Mouse (Mus musculus) CH12.LX (cell line): ENCODE measurements around the gene Pde4b. TPM values are rescaled to one million over a fixed set of nuclear protein-coding genes. Genes with fewer than 3 reads are reported as not detected.

ENCODE experiments used
- DNase-seq: peaks from one replicate; pipeline ENCODE4 v3.0.0-alpha.2; 2013; ENCODE audit errors: extremely low read depth
- H3K27ac ChIP-seq: 2 replicates; pipeline ENCODE4 v1.5.1; 2012; ENCODE audit warnings: low read depth, mild to moderate bottlenecking, control low read depth, moderate library complexity; ENCODE audit not compliant: insufficient read depth
- H3K27me3 ChIP-seq: replicated peaks from 2 replicates; pipeline ENCODE3; 2012; ENCODE audit warnings: inconsistent platforms
- H3K36me3 ChIP-seq, 2 experiments: replicated peaks in 1 of 2; 2 replicates each; pipeline versions ENCODE3 to v1.6.1; 2012; ENCODE audit warnings: inconsistent platforms in 1 of 2, low read length in 1 of 2, mild to moderate bottlenecking in 1 of 2, mixed read lengths in 1 of 2, moderate library complexity in 1 of 2; ENCODE audit not compliant: control insufficient read depth in 1 of 2, insufficient read depth in 1 of 2
- H3K4me1 ChIP-seq, 2 experiments: 2 replicates each; pipeline ENCODE4 v1.6.1; 2012; ENCODE audit warnings: inconsistent platforms in 1 of 2, moderate library complexity in 1 of 2; ENCODE audit not compliant: insufficient read depth in 2 of 2, control insufficient read depth in 1 of 2
- H3K4me2 ChIP-seq: 2 replicates; pipeline ENCODE4 v1.6.1; 2012; ENCODE audit warnings: low read depth, mild to moderate bottlenecking, control low read depth; ENCODE audit not compliant: poor library complexity, insufficient read depth, severe bottlenecking
- H3K4me3 ChIP-seq, 3 experiments: fragments of 150-350 bp in 1 of 3; sonication (generic) in 1 of 3; replicated peaks in 1 of 3; 2 replicates each; pipeline versions ENCODE3 to v1.5.1; 2011 to 2012; ENCODE audit warnings: low read depth in 2 of 3, low read length in 2 of 3, mild to moderate bottlenecking in 2 of 3, moderate library complexity in 2 of 3, control low read depth in 1 of 3, improper control_type of control experiment in 1 of 3, inconsistent platforms in 1 of 3, mixed read lengths in 1 of 3; ENCODE audit not compliant: poor library complexity in 1 of 3
- H3K79me2 ChIP-seq: replicated peaks from 2 replicates; pipeline ENCODE4 v1.6.1; 2012; ENCODE audit warnings: mild to moderate bottlenecking, moderate library complexity; ENCODE audit not compliant: control insufficient read depth, poor library complexity, insufficient read depth, severe bottlenecking; ENCODE audit errors: extremely low read depth
- H3K9ac ChIP-seq: 2 replicates; pipeline ENCODE4 v1.6.1; 2012; ENCODE audit warnings: low read depth, mild to moderate bottlenecking, control low read depth, moderate library complexity; ENCODE audit not compliant: insufficient read depth
- H3K9me3 ChIP-seq: replicated peaks from 2 replicates; pipeline ENCODE3; 2012; ENCODE audit warnings: low read length, inconsistent platforms, mixed read lengths
- BHLHE40 ChIP-seq: IDR thresholded peaks from 2 replicates; pipeline ENCODE4 v1.6.1; 2011; ENCODE audit warnings: mild to moderate bottlenecking, low read depth, low read length, improper control_type of control experiment
- CTCF ChIP-seq, 2 experiments: IDR thresholded peaks in 1 of 2; conservative IDR thresholded peaks in 1 of 2; 2 replicates each; pipeline ENCODE4 v1.5.1; 2011 to 2012; ENCODE audit warnings: low read depth in 2 of 2, low read length in 2 of 2, improper control_type of control experiment in 1 of 2, inconsistent platforms in 1 of 2, mild to moderate bottlenecking in 1 of 2, moderate library complexity in 1 of 2
- ELF1 ChIP-seq: IDR thresholded peaks from 2 replicates; pipeline ENCODE4 v1.6.1; 2014; ENCODE audit warnings: low read depth, mild to moderate bottlenecking, inconsistent platforms, low read length, improper control_type of control experiment
- EP300 ChIP-seq: IDR thresholded peaks from 2 replicates; pipeline ENCODE4 v1.6.1; 2011; ENCODE audit warnings: low read length, improper control_type of control experiment
- HCFC1 ChIP-seq: IDR thresholded peaks from 2 replicates; pipeline ENCODE4 v1.6.1; 2012; ENCODE audit warnings: low read depth, mild to moderate bottlenecking, inconsistent platforms, low read length, improper control_type of control experiment
- IRF4 ChIP-seq: IDR thresholded peaks from 2 replicates; pipeline ENCODE4 v1.6.1; 2014; ENCODE audit warnings: low read depth, mild to moderate bottlenecking, inconsistent platforms, low read length, improper control_type of control experiment
- KAT2A ChIP-seq: IDR thresholded peaks from 2 replicates; pipeline ENCODE4 v1.6.1; 2012; ENCODE audit warnings: low read length, improper control_type of control experiment, inconsistent platforms; ENCODE audit not compliant: insufficient replicate concordance
- MXI1 ChIP-seq: IDR thresholded peaks from 2 replicates; pipeline ENCODE4 v1.6.1; 2011; ENCODE audit warnings: mild to moderate bottlenecking, low read depth, low read length, improper control_type of control experiment
- POLR2A ChIP-seq: IDR thresholded peaks from 2 replicates; pipeline ENCODE4 v1.6.1; 2011; ENCODE audit warnings: low read depth, mild to moderate bottlenecking, improper control_type of control experiment, low read length
- POLR2AphosphoS2 ChIP-seq: IDR thresholded peaks from 2 replicates; pipeline ENCODE4 v1.6.1; 2011; ENCODE audit warnings: low read depth, low read length, improper control_type of control experiment
- RAD21 ChIP-seq: IDR thresholded peaks from 2 replicates; pipeline ENCODE4 v1.6.1; 2011; ENCODE audit warnings: low read depth, mild to moderate bottlenecking, low read length, improper control_type of control experiment, moderate library complexity
- RCOR1 ChIP-seq: conservative IDR thresholded peaks from 2 replicates; pipeline ENCODE4 v1.6.1; 2012; ENCODE audit warnings: low read depth, mild to moderate bottlenecking, inconsistent platforms, low read length, improper control_type of control experiment
- SIN3A ChIP-seq: IDR thresholded peaks from 2 replicates; pipeline ENCODE4 v1.6.1; 2012; ENCODE audit warnings: low read length, improper control_type of control experiment, inconsistent platforms
- TBP ChIP-seq: conservative IDR thresholded peaks from 2 replicates; pipeline ENCODE4 v1.6.1; 2011; ENCODE audit warnings: low read depth, low read length, improper control_type of control experiment
- TCF12 ChIP-seq: IDR thresholded peaks from 2 replicates; pipeline ENCODE4 v1.6.1; 2014; ENCODE audit warnings: low read depth, mild to moderate bottlenecking, inconsistent platforms, low read length, improper control_type of control experiment
- USF1 ChIP-seq: IDR thresholded peaks from 2 replicates; pipeline ENCODE4 v1.6.1; 2014; ENCODE audit warnings: low read depth, mild to moderate bottlenecking, inconsistent platforms, low read length, improper control_type of control experiment
- USF2 ChIP-seq: conservative IDR thresholded peaks from 2 replicates; pipeline ENCODE4 v1.6.1; 2011; ENCODE audit warnings: low read depth, low read length, improper control_type of control experiment
- ZMIZ1 ChIP-seq: IDR thresholded peaks from 2 replicates; pipeline ENCODE4 v1.6.1; 2012; ENCODE audit warnings: low read depth, mild to moderate bottlenecking, inconsistent platforms, low read length, improper control_type of control experiment
- ZNF384 ChIP-seq: IDR thresholded peaks from 2 replicates; pipeline ENCODE4 v1.6.1; 2012; ENCODE audit warnings: low read depth, low read length, improper control_type of control experiment, inconsistent platforms
- dilution Hi-C: fragments of 300-500 bp; cut with MboI; formaldehyde crosslinking; loops from 2 replicates; pipeline ENCODE4 v1.14.3; 2020; ENCODE audit warnings: low sequenced_read_pairs; ENCODE audit not compliant: extremely low pct_unique_long_range_greater_than_20kb, extremely low pct_ligation_motif_present
- in situ Hi-C: fragments of 300-500 bp; cut with MboI; formaldehyde crosslinking; loops from 3 replicates; pipeline ENCODE4 v1.14.3; 2019; ENCODE audit warnings: low sequenced_read_pairs, low pct_ligation_motif_present, low pct_unique_long_range_greater_than_20kb, mixed read lengths
- polyA plus RNA-seq: library from polyadenylated mRNA; unstranded; fragments of >175 nt; gene quantifications from 2 replicates; pipeline ENCODE4 v1.2.1, GENCODE M21; 2012; ENCODE audit warnings: low read depth; ENCODE audit not compliant: insufficient read length
- total RNA-seq, 2 experiments: library from RNA; depleted of rRNA; stranded (reverse); fragments of 300-350 nt in 1 of 2; fragments of >200 nt in 1 of 2; gene quantifications; 2 replicates each; pipeline ENCODE4 v1.2.3; 2012 to 2014

Gene Pde4b
- total and polyA plus RNA-seq, 3 experiments: 9.6 to 24.2 (median 21.8) TPM

DNA sequence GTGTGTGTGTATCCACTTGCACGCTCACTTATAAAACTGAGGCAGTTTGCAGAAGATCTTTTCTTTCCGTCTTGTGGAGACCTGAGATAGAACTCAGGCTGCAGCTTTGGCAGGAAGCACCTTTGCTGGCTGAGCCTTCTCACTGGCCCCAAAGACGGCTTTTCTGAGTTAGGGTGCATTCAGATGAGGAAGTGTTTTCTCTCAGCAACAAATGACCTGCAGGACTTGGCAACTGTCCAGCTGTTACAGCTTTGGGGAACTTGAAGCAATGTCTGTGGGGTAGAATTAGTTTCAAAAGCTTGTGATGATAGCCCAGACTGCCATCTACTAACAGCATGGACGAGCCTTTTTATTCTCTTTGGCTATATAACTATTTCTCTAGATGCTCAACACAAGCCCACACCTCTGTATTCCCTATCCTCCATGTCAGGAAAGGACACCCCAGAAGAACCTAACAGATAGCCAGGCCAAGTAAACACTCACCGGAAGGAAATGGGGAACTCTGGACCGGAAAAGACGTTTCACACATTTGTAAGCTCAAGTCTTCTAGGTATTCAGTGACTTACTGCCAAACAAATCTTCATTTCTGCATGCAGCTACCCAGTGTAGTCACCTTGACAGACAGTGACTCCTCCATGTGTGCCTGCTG, 429.8 kb downstream of the Pde4b start:
- peak; percentile 55 for DNase-seq
- H3K4me3 ChIP-seq: no peak overlapping the region
- peak overlapping the region; percentile 57 for H3K4me2 ChIP-seq
- peak overlapping the region; percentile 5 for H3K9ac ChIP-seq
- peaks cover 13% of the 10 kb centered on the region for H3K9me3 ChIP-seq
- peak overlapping the region; percentile 91 for H3K27ac ChIP-seq
- no peaks in the 10 kb centered on the region for H3K36me3 ChIP-seq
- H3K4me1 ChIP-seq: peaks cover 21 to 66% of the 10 kb centered on the region in 2 experiments
- no peaks in the 10 kb centered on the region for H3K27me3 ChIP-seq
- TF ChIP-seq BHLHE40: 0 out of 2 replicates have a peak, but pooled peaks have one; percentile 13
- TF ChIP-seq TCF12: peak; percentile 24; the same call in 1 of the 2 replicates
- peak; percentile 44; the same call in 1 of the 2 replicates for TF ChIP-seq HCFC1
- TF ChIP-seq RCOR1: no peak
- TF ChIP-seq EP300: peak; percentile 17; the same call in 1 of the 2 replicates
- 0 out of 2 replicates have a peak, but pooled peaks have one; percentile 26 for TF ChIP-seq TBP
- TF ChIP-seq POLR2AphosphoS2: no peak
- peak; percentile 56; the same call in 1 of the 2 replicates for TF ChIP-seq ELF1
- in situ Hi-C loops (loop anchor here (5.0 kb wide), 1 partner anchor 55 kb away; no protein-coding TSS in a partner anchor), dilution Hi-C loops (no loop called here)
- no peaks in the 10 kb centered on the region for H3K79me2 ChIP-seq

DNA sequence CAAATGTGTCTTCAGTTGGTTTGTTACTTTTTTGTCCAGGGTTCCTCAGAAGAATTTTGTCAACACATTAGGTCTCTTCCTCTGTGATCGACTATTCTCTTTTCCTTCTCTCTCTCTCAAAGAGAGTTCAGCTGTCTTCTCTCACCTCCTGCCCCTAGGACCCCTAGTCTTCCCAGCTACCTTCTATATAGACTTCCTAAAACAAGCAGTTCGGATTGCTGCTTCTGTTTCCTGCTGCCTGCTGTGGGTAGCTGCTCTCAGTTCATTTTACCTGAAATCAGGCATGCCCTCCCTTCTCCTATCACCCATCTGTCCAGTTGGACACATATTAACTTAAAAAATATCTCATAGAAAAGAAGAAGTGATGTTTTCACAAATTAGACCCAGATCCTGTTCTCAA, 430.3 kb downstream of the Pde4b start:
- H3K27me3 ChIP-seq: no peaks in the 10 kb centered on the region
- dilution Hi-C loops (no loop called here), in situ Hi-C loops (loop anchor here (5.0 kb wide), 1 partner anchor 55 kb away; no protein-coding TSS in a partner anchor)
- peak overlapping the region; percentile 91 for H3K27ac ChIP-seq
- H3K4me2 ChIP-seq: peak overlapping the region; percentile 57
- no peaks in the 10 kb centered on the region for H3K79me2 ChIP-seq
- no peak for DNase-seq
- 0 out of 2 replicates have a peak overlapping the region, but pooled peaks have one; percentile 5 for H3K9ac ChIP-seq
- H3K9me3 ChIP-seq: peaks cover 13% of the 10 kb centered on the region
- no peak for TF ChIP-seq USF1
- TF ChIP-seq POLR2A: no peak
- no peak for TF ChIP-seq ZNF384
- TF ChIP-seq IRF4: no peak
- no peak for TF ChIP-seq TCF12
- no peak for TF ChIP-seq KAT2A
- TF ChIP-seq BHLHE40: no peak
- TF ChIP-seq TBP: no peak
- TF ChIP-seq CTCF (conservative IDR thresholded peaks at IDR 0.05 in 1 of 2, IDR thresholded peaks at IDR 0.05 in 1 of 2; ENCODE audit: low read depth in 2 of 2, low read length in 2 of 2): no peak
- no peak for TF ChIP-seq RAD21
- TF ChIP-seq ZMIZ1: no peak
- TF ChIP-seq SIN3A: no peak
- no peak for TF ChIP-seq USF2
- no peak for TF ChIP-seq MXI1
- peaks cover 24 to 71% of the 10 kb centered on the region in 2 experiments for H3K4me1 ChIP-seq
- H3K36me3 ChIP-seq: no peaks in the 10 kb centered on the region
- H3K4me3 ChIP-seq: no peak overlapping the region
